Mouse (Mus musculus) kidney, embryonic 14.5 days (tissue): ENCODE measurements around the gene Rtbdn. TPM values are rescaled to one million over a fixed set of nuclear protein-coding genes. Genes with fewer than 3 reads are reported as not detected.

Experiments used
- ATAC-seq: fragments of 200-750 bp; cut with Nextera tagmentation; 2 replicates; pipeline ENCODE4 v1.8.0; 2017; ENCODE audit warnings: moderate number of reproducible peaks, mild to moderate bottlenecking, moderate TSS enrichment, moderate library complexity; ENCODE audit not compliant: low FRiP score, low TSS enrichment
- H3K27ac ChIP-seq: fragments of 300-500 bp; sonication (generic); 2 replicates; pipeline ENCODE4 v1.5.1; 2014; ENCODE audit warnings: low read depth, mild to moderate bottlenecking, low read length, moderate library complexity, mixed read lengths
- H3K27me3 ChIP-seq: fragments of 300-500 bp; sonication (generic); 2 replicates; pipeline ENCODE4 v1.6.1; 2014; ENCODE audit warnings: mild to moderate bottlenecking, low read length; ENCODE audit not compliant: control insufficient read depth, insufficient read depth
- H3K36me3 ChIP-seq: fragments of 300-500 bp; sonication (generic); 2 replicates; pipeline ENCODE4 v1.6.1; 2014; ENCODE audit warnings: low read length, mixed read lengths; ENCODE audit not compliant: control insufficient read depth, insufficient read depth
- H3K4me1 ChIP-seq: fragments of 300-500 bp; sonication (generic); 2 replicates; pipeline ENCODE4 v1.6.1; 2014; ENCODE audit warnings: low read length, mixed read lengths; ENCODE audit not compliant: control insufficient read depth, insufficient read depth
- H3K4me2 ChIP-seq: fragments of 300-500 bp; sonication (generic); replicated peaks from 2 replicates; pipeline ENCODE4 v1.6.1; 2014; ENCODE audit warnings: low read depth, mild to moderate bottlenecking, low read length
- H3K4me3 ChIP-seq: fragments of 300-500 bp; sonication (generic); 2 replicates; pipeline ENCODE4 v1.5.1; 2014; ENCODE audit warnings: mild to moderate bottlenecking, low read length
- H3K9ac ChIP-seq: fragments of 300-500 bp; sonication (generic); 2 replicates; pipeline ENCODE4 v1.6.1; 2014; ENCODE audit warnings: low read depth, mild to moderate bottlenecking, low read length, moderate library complexity
- H3K9me3 ChIP-seq: fragments of 300-500 bp; sonication (generic); 2 replicates; pipeline ENCODE4 v1.6.1; 2016; ENCODE audit warnings: low read length; ENCODE audit not compliant: control insufficient read depth
- WGBS: fragments of 180-500 bp; shearing (Covaris S2); extraction: QIAGEN DNeasy Blood & Tissue Kit; methylation state at CpG from one replicate; pipeline ENCODE4 v1.1.7; 2014; 5-methylcytosine and 5-hydroxymethylcytosine counted together
- polyA plus RNA-seq: library from polyadenylated mRNA; unstranded; fragments of >200 nt; fragmentation: Nextera tagmentation; extraction: Ambion mirVana; gene quantifications from 2 replicates; pipeline ENCODE4 v1.2.1, GENCODE M21; 2014

Gene Rtbdn
- polyA plus RNA-seq, 1 experiment from 2014 or later: not detected

GRCm38 (mm10) chr8:84978248-84978940 lies 31.6 kb downstream of the Rtbdn start, which contains the start of gene Junb:
Junb (minus strand) TSS chr8:84978718.
- peak within 1 kb of the TSS; percentile 98 for H3K4me2 ChIP-seq
- peak; percentile 51 for ATAC-seq
- H3K36me3 ChIP-seq: peaks cover 11% of the 10 kb centered on the region
- no peaks in the 10 kb centered on the region; the same call in 1 of the 2 replicates for H3K27me3 ChIP-seq
- H3K27ac ChIP-seq: peak within 1 kb of the TSS; percentile 52; the same call in 1 of the 2 replicates
- WGBS: under 1% methylated on average over 62 of the region's 63 CpGs
- peak within 1 kb of the TSS; percentile 58 for H3K4me3 ChIP-seq
- no peaks in the 10 kb centered on the region for H3K9me3 ChIP-seq
- H3K4me1 ChIP-seq: peaks cover 58% of the 10 kb centered on the region
- H3K9ac ChIP-seq: peak within 1 kb of the TSS; percentile 68

- Histone ChIP-seq H3K27me3 (no peaks in the 10 kb centered on the region; the same call in 1 of the 2 replicates), H3K4me2 (peak overlapping the region; percentile 98), H3K9ac (peak overlapping the region; percentile 31; the same call in 1 of the 2 replicates), H3K27ac (peak overlapping the region; percentile 30; the same call in 1 of the 2 replicates), H3K36me3 (peaks cover 4% of the 10 kb centered on the region; the same call in 1 of the 2 replicates), H3K4me3 (peak overlapping the region; percentile 33), H3K4me1 (peaks cover 65% of the 10 kb centered on the region), H3K9me3 (no peaks in the 10 kb centered on the region)
- ATAC-seq: peak; percentile 14
- 3% methylated on average over 41 of the region's 42 CpGs for WGBS
Observed at GRCm38 (mm10) chr8:84979599-84980421, 33.0 kb downstream of the Rtbdn start.

- WGBS: 41% methylated on average over 11 of the region's 11 CpGs
- peak overlapping the region; percentile 53; the same call in 1 of the 2 replicates for H3K27ac ChIP-seq
- no peaks in the 10 kb centered on the region for H3K36me3 ChIP-seq
- H3K4me1 ChIP-seq: peaks cover 70% of the 10 kb centered on the region
- no peaks in the 10 kb centered on the region for H3K9me3 ChIP-seq
- H3K9ac ChIP-seq: no peak overlapping the region
- ATAC-seq: no peak
- peak overlapping the region; percentile 98 for H3K4me2 ChIP-seq
- H3K4me3 ChIP-seq: no peak overlapping the region
- no peaks in the 10 kb centered on the region; the same call in 1 of the 2 replicates for H3K27me3 ChIP-seq
Observed at GRCm38 (mm10) chr8:84980622-84981358, 34.0 kb downstream of the Rtbdn start.

- Histone ChIP-seq H3K9me3 (no peaks in the 10 kb centered on the region), H3K9ac (no peak overlapping the region), H3K4me2 (no peak overlapping the region), H3K27me3 (no peaks in the 10 kb centered on the region; the same call in 1 of the 2 replicates), H3K36me3 (no peaks in the 10 kb centered on the region), H3K27ac (no peak overlapping the region; the same call in 1 of the 2 replicates), H3K4me3 (no peak overlapping the region), H3K4me1 (peaks cover 68% of the 10 kb centered on the region)
- no peak for ATAC-seq
- 73% methylated on average over 15 of the region's 15 CpGs for WGBS
Observed at GRCm38 (mm10) chr8:84981644-84982498, 35.1 kb downstream of the Rtbdn start.

GRCm38 (mm10) chr8:84982499-84983011 lies 35.8 kb downstream of the Rtbdn start:
- H3K9me3 ChIP-seq: no peaks in the 10 kb centered on the region
- no peak overlapping the region for H3K27ac ChIP-seq
- no peaks in the 10 kb centered on the region for H3K36me3 ChIP-seq
- no peak overlapping the region for H3K4me2 ChIP-seq
- H3K9ac ChIP-seq: no peak overlapping the region
- ATAC-seq: no peak
- H3K27me3 ChIP-seq: no peaks in the 10 kb centered on the region
- H3K4me1 ChIP-seq: peaks cover 63% of the 10 kb centered on the region
- WGBS: 73% methylated on average over 3 of the region's 3 CpGs
- H3K4me3 ChIP-seq: no peak overlapping the region

DNA sequence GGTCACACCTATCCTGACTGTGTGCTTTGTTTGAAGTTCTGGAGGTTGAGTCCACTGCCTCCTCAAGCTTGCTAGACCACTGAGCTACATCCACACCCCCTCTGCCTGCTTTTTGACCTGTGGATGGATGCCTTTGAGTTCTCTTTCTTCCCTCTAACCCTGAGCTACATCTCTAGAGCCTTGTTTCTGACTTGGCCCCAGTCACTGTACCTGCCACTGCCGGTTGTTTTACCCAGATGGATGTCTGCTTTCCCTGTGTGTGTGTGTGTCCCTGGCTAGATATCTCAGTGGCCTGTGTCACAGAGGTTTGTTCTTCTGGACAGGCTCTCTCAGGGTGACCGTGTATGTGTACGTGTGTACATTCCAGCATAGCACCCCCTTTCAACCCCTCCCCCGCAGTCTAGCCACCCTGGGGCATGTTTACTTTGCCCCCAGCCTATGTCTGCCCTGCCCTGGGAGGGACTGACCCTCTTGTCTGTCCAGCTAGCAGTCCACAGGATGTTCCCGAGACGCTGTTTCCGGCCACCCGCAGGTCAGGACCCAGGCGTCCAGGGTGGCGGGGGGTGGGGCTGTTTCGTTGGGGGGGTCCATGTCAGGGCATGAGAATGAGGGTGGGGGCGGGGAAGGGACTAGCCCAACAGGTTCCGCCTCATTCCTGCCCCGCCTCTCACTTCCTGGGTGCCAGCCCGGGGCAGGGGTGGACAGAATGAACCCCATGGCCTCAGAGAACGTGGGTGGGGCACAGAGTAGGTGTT lies 37.7 kb downstream of the Rtbdn start:
- H3K36me3 ChIP-seq: no peaks in the 10 kb centered on the region
- peak overlapping the region; percentile 48 for H3K4me3 ChIP-seq
- no peaks in the 10 kb centered on the region for H3K27me3 ChIP-seq
- H3K9ac ChIP-seq: peak overlapping the region; percentile 58; the same call in 1 of the 2 replicates
- H3K9me3 ChIP-seq: no peaks in the 10 kb centered on the region
- H3K4me1 ChIP-seq: peaks cover 52% of the 10 kb centered on the region
- peak overlapping the region; percentile 74; the same call in 1 of the 2 replicates for H3K27ac ChIP-seq
- ATAC-seq: no peak
- WGBS: 3% methylated on average over 15 of the region's 16 CpGs
- H3K4me2 ChIP-seq: peak overlapping the region; percentile 96

DNA sequence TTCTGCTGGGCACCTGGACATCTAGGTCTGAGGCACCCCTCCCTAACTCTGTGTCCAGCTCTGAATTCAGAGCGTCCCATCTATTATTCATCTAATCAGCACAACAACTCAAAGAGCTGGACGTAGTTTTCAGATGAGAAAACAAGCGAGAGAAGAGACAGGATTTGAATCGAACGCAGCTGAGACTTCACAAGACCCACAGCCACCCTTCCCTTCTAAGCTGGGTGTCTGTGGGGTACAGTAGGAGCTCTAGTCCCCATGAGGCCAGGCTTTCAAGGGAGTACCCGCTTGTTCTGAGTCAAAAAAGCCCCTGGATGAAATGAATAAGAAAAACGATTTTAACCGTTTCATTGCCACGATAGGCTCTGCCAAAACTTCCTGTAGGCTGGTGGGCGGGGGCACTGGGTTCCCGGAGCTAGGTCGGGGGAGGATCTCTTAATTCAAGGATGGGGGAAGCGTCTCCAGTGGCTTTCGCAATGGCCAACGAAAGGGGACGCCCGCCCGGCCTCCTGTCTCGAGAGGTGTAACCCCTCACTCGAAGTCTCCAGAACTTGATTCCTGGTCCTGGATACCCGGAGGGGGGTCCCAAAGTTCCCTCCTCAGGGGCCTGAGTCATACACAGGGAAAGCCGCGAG lies 38.4 kb downstream of the Rtbdn start:
- H3K9me3 ChIP-seq: no peaks in the 10 kb centered on the region
- H3K4me2 ChIP-seq: peak overlapping the region; percentile 96
- WGBS: under 1% methylated on average over 23 of the region's 23 CpGs
- no peak; the same call in 1 of the 2 replicates for ATAC-seq
- H3K4me3 ChIP-seq: peak overlapping the region; percentile 48
- H3K27ac ChIP-seq: peak overlapping the region; percentile 74; the same call in 1 of the 2 replicates
- H3K27me3 ChIP-seq: no peaks in the 10 kb centered on the region
- peak overlapping the region; percentile 58 for H3K9ac ChIP-seq
- H3K36me3 ChIP-seq: no peaks in the 10 kb centered on the region
- H3K4me1 ChIP-seq: peaks cover 53% of the 10 kb centered on the region
